Mouse (Mus musculus) olfactory bulb, adult 2 months (tissue): ENCODE measurements around the gene Atp2b4.

ENCODE experiments used
- CTCF ChIP-seq: fragments of 200-500 bp; IDR thresholded peaks from 2 replicates; pipeline ENCODE4 v1.5.1; 2012; ENCODE audit warnings: low read depth, mild to moderate bottlenecking, low read length, moderate library complexity; ENCODE audit not compliant: insufficient read depth
- POLR2A ChIP-seq: fragments of 200-500 bp; IDR thresholded peaks from 2 replicates; pipeline ENCODE4 v1.6.1; 2012; ENCODE audit warnings: mild to moderate bottlenecking, low read depth, low read length, moderate library complexity; ENCODE audit not compliant: insufficient read depth

DNA sequence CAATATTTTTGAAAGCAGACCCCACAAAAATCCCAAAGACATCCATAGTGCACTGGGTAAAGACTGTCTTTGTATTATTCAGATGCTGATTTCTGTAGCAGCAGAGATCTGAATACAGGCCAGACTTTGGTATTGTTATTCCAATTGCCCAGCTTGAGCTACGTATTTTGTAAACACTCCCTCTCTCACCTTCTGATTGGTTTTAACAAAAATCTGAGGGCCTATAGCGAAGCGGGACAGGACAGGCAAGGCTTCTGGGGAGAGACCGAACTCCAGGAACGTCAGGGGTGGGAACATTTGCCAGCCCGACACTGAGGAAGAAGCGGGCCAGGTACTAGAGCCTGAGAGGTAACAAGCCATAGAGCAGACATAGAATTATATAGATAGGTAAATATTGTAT is 133.1 kb downstream of the Atp2b4 start:
- no peak for TF ChIP-seq CTCF
- no peak for TF ChIP-seq POLR2A
